Mouse (Mus musculus) heart, postnatal 0 days (tissue): Measurements from ENCODE around the gene Fhl5. TPM values are rescaled to one million over a fixed set of nuclear protein-coding genes. Genes with fewer than 3 reads are reported as not detected.
"Not testable (repeated sequence)": the region's sequence is repeated elsewhere in the genome, so short reads cannot be mapped to it uniquely, and the experiment has no call there.

Experiments
- ATAC-seq: fragments of 200-750 bp; cut with Nextera tagmentation; 2 replicates; pipeline ENCODE4 v1.8.0; 2017; ENCODE audit warnings: low read depth, moderate number of reproducible peaks, moderate library complexity; ENCODE audit not compliant: insufficient read depth
- DNase-seq: peaks from one replicate; pipeline ENCODE4 v3.0.0-alpha.2; 2016; ENCODE audit warnings: low spot score
- H3K27ac ChIP-seq: fragments of 300-500 bp; sonication (generic); 2 replicates; pipeline ENCODE4 v1.5.1; 2014; ENCODE audit warnings: low read depth, mild to moderate bottlenecking
- H3K27me3 ChIP-seq: fragments of 300-500 bp; sonication (generic); 2 replicates; pipeline ENCODE4 v1.6.1; 2014; ENCODE audit warnings: low read length, mixed read lengths; ENCODE audit not compliant: control insufficient read depth, insufficient read depth
- H3K36me3 ChIP-seq: fragments of 300-500 bp; sonication (generic); replicated peaks from 2 replicates; pipeline ENCODE4 v1.6.1; 2014; ENCODE audit warnings: low read length, mixed read lengths; ENCODE audit not compliant: control insufficient read depth, insufficient read depth
- H3K4me1 ChIP-seq: fragments of 300-500 bp; sonication (generic); 2 replicates; pipeline ENCODE4 v1.6.1; 2014; ENCODE audit warnings: antibody characterized with exemption; ENCODE audit not compliant: control insufficient read depth, insufficient read depth
- H3K4me2 ChIP-seq: fragments of 300-500 bp; sonication (generic); 2 replicates; pipeline ENCODE4 v1.6.1; 2014; ENCODE audit warnings: low read depth, mild to moderate bottlenecking, low read length, moderate library complexity
- H3K4me3 ChIP-seq: fragments of 300-500 bp; sonication (generic); 2 replicates; pipeline ENCODE4 v1.5.1; 2014; ENCODE audit warnings: low read depth, low read length
- H3K9ac ChIP-seq: fragments of 300-500 bp; sonication (generic); replicated peaks from 2 replicates; pipeline ENCODE4 v1.6.1; 2014; ENCODE audit warnings: low read depth, low read length, mixed read lengths
- H3K9me3 ChIP-seq: fragments of 300-500 bp; sonication (generic); replicated peaks from 2 replicates; pipeline ENCODE4 v1.6.1; 2016; ENCODE audit warnings: low read length; ENCODE audit not compliant: control insufficient read depth
- CTCF ChIP-seq: IDR thresholded peaks from 2 replicates; pipeline ENCODE4 v1.5.1; 2016; ENCODE audit warnings: antibody characterized with exemption, control low read depth, low read depth
- EP300 ChIP-seq: IDR thresholded peaks from 2 replicates; pipeline ENCODE4 v1.6.1; 2016; ENCODE audit warnings: antibody characterized with exemption, low read depth
- WGBS: fragments of 180-500 bp; shearing (Covaris S2); extraction: QIAGEN DNeasy Blood & Tissue Kit; methylation state at CpG from one replicate; pipeline ENCODE4 v1.1.7; 2014; 5-methylcytosine and 5-hydroxymethylcytosine counted together
- polyA plus RNA-seq: library from polyadenylated mRNA; unstranded; fragments of >200 nt; fragmentation: Nextera tagmentation; extraction: Ambion mirVana; gene quantifications from 2 replicates; pipeline ENCODE4 v1.2.1, GENCODE M21; 2015
- total RNA-seq: library from RNA; depleted of rRNA; stranded (reverse); fragments of >200 nt; gene quantifications from 2 replicates; pipeline ENCODE4 v1.2.3, GENCODE M21; 2014; ENCODE audit warnings: low replicate concordance

The Fhl5 gene
- total and polyA plus RNA-seq, 2 experiments from 2014 or later: 0.27 TPM; not detected in 1

- H3K9me3 ChIP-seq: no peaks in the 10 kb centered on the region
- no peak overlapping the region for H3K4me2 ChIP-seq
- H3K9ac ChIP-seq: no peak overlapping the region
- WGBS: 78% methylated on average over 1 of the region's 1 CpGs
- ATAC-seq (no peak), DNase-seq (no peak)
- H3K27me3 ChIP-seq: no peaks in the 10 kb centered on the region
- no peak overlapping the region for H3K4me3 ChIP-seq
- H3K4me1 ChIP-seq: no peaks in the 10 kb centered on the region
- H3K36me3 ChIP-seq: peaks cover 82% of the 10 kb centered on the region
- TF ChIP-seq CTCF: no peak
- no peak for TF ChIP-seq EP300
- H3K27ac ChIP-seq: no peak overlapping the region
These were observed 29.2 kb upstream of the Fhl5 start for GRCm38 (mm10) chr4:25271926-25272325.

DNA sequence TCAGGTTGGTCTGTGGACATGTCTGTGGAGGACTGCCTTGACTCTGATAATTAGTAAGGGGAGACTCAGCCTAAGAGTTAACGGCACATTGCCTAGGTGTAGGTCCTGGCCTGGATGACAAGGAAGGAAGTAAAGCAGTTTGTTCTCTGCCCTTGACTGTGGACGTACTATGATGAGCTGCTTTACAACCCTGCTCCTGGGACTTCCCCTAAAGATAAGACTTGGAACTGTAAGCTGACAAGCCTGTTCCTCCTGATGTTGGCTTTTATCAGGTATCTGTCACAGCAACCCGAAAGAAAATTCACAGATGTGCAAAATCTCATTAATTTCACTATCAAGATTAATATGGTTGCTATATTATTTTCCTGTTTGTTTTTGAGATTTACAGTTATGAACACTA, 24.5 kb upstream of the Fhl5 start:
- no peak overlapping the region for H3K9ac ChIP-seq
- DNase-seq (no peak), ATAC-seq (no peak)
- TF ChIP-seq EP300 (no peak), CTCF (no peak)
- H3K36me3 ChIP-seq: peaks cover 76% of the 10 kb centered on the region
- 58% methylated on average over 3 of the region's 3 CpGs for WGBS
- H3K4me1 ChIP-seq: no peaks in the 10 kb centered on the region
- no peaks in the 10 kb centered on the region for H3K9me3 ChIP-seq
- H3K4me2 ChIP-seq: no peak overlapping the region
- H3K27me3 ChIP-seq: no peaks in the 10 kb centered on the region
- no peak overlapping the region for H3K27ac ChIP-seq
- no peak overlapping the region for H3K4me3 ChIP-seq

DNA sequence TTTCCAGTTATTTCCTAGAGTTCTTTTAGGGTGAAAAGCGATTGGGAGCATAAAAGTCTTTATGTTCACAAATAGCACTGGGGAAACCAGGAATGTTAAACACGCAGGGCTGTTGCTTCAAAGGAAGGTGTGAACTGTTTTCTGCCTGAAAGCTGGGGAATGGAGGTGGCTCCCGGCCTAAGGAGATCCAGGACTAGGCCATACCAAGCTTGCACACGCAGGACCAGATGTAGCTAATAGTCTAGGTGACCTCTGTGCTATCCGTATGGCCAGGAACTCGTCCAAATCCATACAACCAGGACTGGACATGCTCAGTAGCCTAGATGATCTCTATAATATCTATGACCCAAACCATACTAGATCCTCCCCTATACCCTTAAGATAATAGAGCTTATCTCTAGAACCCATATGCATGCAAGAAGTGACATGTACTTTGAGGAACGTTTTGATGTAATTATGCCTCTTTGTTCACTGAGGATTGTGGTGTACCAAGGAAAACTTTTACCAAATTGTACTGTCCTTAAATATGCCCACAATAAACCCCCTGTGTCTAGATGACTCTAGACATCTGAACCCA, 15.2 kb upstream of the Fhl5 start:
- Histone ChIP-seq H3K27me3 (no peaks in the 10 kb centered on the region), H3K27ac (no peak overlapping the region), H3K36me3 (peaks cover 57% of the 10 kb centered on the region), H3K9ac (no peak overlapping the region), H3K9me3 (no peaks in the 10 kb centered on the region), H3K4me3 (no peak overlapping the region), H3K4me1 (no peaks in the 10 kb centered on the region), H3K4me2 (no peak overlapping the region)
- ATAC-seq (no peak), DNase-seq (no peak)
- TF ChIP-seq EP300 (no peak), CTCF (no peak)
- 85% methylated on average over 7 of the region's 7 CpGs for WGBS

DNA sequence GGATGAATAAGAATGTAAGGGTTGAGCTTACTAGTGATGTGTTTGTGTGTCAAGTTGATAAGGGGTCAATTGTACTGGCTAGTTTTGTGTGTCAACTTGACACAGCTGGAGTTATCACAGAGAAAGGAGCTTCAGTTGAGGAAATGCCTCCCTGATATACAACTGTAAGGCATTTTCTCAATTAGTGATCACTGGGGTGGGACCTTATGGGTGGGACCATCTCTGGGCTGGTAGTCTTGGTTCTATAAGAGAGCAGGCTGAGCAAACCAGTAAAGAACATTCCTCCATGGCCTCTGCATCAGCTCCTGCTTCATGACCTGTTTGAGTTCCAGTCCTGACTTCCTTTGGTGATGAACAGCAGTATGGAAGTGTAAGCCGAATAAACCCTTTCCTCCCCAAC, 7.0 kb downstream of the Fhl5 start:
- H3K27me3 ChIP-seq, H3K4me3 ChIP-seq, H3K4me1 ChIP-seq, ATAC-seq, H3K9me3 ChIP-seq, H3K27ac ChIP-seq, H3K4me2 ChIP-seq, H3K36me3 ChIP-seq, H3K9ac ChIP-seq, DNase-seq: not testable (repeated sequence)
- WGBS: 73% methylated on average over 1 of the region's 1 CpGs

DNA sequence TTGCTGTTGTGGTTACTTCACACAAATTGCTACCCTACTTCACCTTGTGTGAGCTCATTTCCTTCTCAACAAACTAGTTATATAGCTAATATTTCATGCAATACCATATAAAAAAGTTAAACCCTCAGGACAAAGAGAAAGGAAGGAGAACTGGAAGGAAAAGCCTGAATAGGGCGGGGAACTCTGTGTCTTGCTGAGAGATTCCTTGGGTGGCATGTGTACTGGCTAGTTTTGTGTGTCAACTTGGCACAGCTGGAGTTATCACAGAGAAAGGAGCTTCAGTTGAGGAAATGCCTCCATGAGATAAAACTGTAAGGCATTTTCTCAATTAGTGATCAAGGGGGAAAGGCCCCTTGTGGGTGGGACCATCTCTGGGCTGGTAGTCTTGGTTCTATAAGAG, 8.9 kb downstream of the Fhl5 start:
- WGBS: 83% methylated on average over 1 of the region's 1 CpGs
- not testable (repeated sequence) for ATAC-seq, H3K27me3 ChIP-seq, H3K9ac ChIP-seq, H3K4me3 ChIP-seq, H3K36me3 ChIP-seq, H3K4me2 ChIP-seq, DNase-seq, H3K27ac ChIP-seq, H3K4me1 ChIP-seq, H3K9me3 ChIP-seq

GRCm38 (mm10) chr4:25232546-25232945, 10.1 kb downstream of the Fhl5 start:
- H3K4me3 ChIP-seq: no peak overlapping the region
- H3K27me3 ChIP-seq: no peaks in the 10 kb centered on the region
- H3K36me3 ChIP-seq: no peaks in the 10 kb centered on the region
- no peak overlapping the region for H3K9ac ChIP-seq
- H3K27ac ChIP-seq: no peak overlapping the region
- H3K9me3 ChIP-seq: no peaks in the 10 kb centered on the region
- WGBS: 85% methylated on average over 3 of the region's 3 CpGs
- no peak overlapping the region for H3K4me2 ChIP-seq
- DNase-seq (no peak), ATAC-seq (no peak)
- no peaks in the 10 kb centered on the region for H3K4me1 ChIP-seq
- TF ChIP-seq CTCF (no peak), EP300 (no peak)
